Mouse (Mus musculus) heart, embryonic 16.5 days (tissue): ENCODE data around the gene Ccdc114. TPM values are rescaled to one million over a fixed set of nuclear protein-coding genes. Genes with fewer than 3 reads are reported as not detected.
"Not testable (repeated sequence)": the region's sequence is repeated elsewhere in the genome, so short reads cannot be mapped to it uniquely, and the experiment has no call there.

Experiments
- ATAC-seq: fragments of 200-750 bp; cut with Nextera tagmentation; replicated peaks from 2 replicates; pipeline ENCODE4 v1.8.0; 2017; ENCODE audit warnings: moderate number of reproducible peaks; ENCODE audit not compliant: insufficient read depth, low FRiP score; ENCODE audit errors: extremely low read depth
- H3K27ac ChIP-seq: fragments of 300-500 bp; sonication (generic); 2 replicates; pipeline ENCODE4 v1.5.1; 2014; ENCODE audit warnings: mild to moderate bottlenecking, low read length, control low read depth, moderate library complexity
- H3K27me3 ChIP-seq: fragments of 300-500 bp; sonication (generic); 2 replicates; pipeline ENCODE4 v1.6.1; 2014; ENCODE audit warnings: low read length, mixed read lengths; ENCODE audit not compliant: control insufficient read depth, insufficient read depth
- H3K36me3 ChIP-seq: fragments of 300-500 bp; sonication (generic); 2 replicates; pipeline ENCODE4 v1.6.1; 2014; ENCODE audit not compliant: control insufficient read depth, insufficient read depth
- H3K4me1 ChIP-seq: fragments of 300-500 bp; sonication (generic); 2 replicates; pipeline ENCODE4 v1.6.1; 2014; ENCODE audit warnings: low read length, mixed read lengths; ENCODE audit not compliant: control insufficient read depth, insufficient read depth
- H3K4me2 ChIP-seq: fragments of 300-500 bp; sonication (generic); 2 replicates; pipeline ENCODE4 v1.6.1; 2014; ENCODE audit warnings: low read depth, mild to moderate bottlenecking, control low read depth, low read length
- H3K4me3 ChIP-seq: fragments of 300-500 bp; sonication (generic); 2 replicates; pipeline ENCODE4 v1.5.1; 2014; ENCODE audit warnings: mild to moderate bottlenecking, control low read depth, low read length
- H3K9ac ChIP-seq: fragments of 300-500 bp; sonication (generic); 2 replicates; pipeline ENCODE4 v1.6.1; 2014; ENCODE audit warnings: low read length, control low read depth
- H3K9me3 ChIP-seq: fragments of 300-500 bp; sonication (generic); replicated peaks from 2 replicates; pipeline ENCODE4 v1.6.1; 2016; ENCODE audit warnings: low read length; ENCODE audit not compliant: control insufficient read depth
- WGBS: fragments of 180-500 bp; shearing (Covaris S2); extraction: QIAGEN DNeasy Blood & Tissue Kit; methylation state at CpG from one replicate; pipeline ENCODE4 v1.1.7; 2014; 5-methylcytosine and 5-hydroxymethylcytosine counted together
- polyA plus RNA-seq: library from polyadenylated mRNA; unstranded; fragments of >200 nt; fragmentation: Nextera tagmentation; extraction: Ambion mirVana; gene quantifications from 2 replicates; pipeline ENCODE4 v1.2.1, GENCODE M21; 2015

The Ccdc114 gene
- polyA plus RNA-seq, 1 experiment from 2014 or later, result 3.8 TPM

DNA sequence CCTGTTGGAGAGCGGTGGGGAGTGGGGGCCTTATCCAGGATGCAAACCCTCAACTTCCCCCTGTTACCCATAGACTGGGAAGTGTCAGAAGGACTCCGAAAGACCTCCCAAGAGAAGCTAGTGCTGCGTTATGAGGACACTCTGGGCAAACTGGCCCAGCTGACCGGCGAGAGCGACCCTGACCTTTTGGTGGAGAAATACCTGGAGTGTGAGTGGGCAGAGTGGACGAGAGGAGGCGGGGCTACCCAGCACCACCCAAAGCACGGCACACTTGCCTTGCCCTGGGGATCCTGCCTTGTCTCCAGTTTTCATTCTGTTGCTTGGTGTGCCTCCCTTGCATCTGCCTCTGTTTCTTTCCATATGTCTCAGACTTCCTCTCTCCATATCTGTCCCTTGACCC is 18.1 kb downstream of the Ccdc114 start:
- H3K4me2 ChIP-seq, result no peak overlapping the region
- WGBS, result 74% methylated on average over 9 of the region's 9 CpGs
- no peaks in the 10 kb centered on the region for H3K27me3 ChIP-seq
- H3K36me3 ChIP-seq, result no peaks in the 10 kb centered on the region
- no peak overlapping the region for H3K4me3 ChIP-seq
- ATAC-seq, result no peak
- H3K4me1 ChIP-seq, result no peaks in the 10 kb centered on the region
- no peak overlapping the region for H3K27ac ChIP-seq
- H3K9me3 ChIP-seq, result no peaks in the 10 kb centered on the region
- no peak overlapping the region for H3K9ac ChIP-seq

DNA sequence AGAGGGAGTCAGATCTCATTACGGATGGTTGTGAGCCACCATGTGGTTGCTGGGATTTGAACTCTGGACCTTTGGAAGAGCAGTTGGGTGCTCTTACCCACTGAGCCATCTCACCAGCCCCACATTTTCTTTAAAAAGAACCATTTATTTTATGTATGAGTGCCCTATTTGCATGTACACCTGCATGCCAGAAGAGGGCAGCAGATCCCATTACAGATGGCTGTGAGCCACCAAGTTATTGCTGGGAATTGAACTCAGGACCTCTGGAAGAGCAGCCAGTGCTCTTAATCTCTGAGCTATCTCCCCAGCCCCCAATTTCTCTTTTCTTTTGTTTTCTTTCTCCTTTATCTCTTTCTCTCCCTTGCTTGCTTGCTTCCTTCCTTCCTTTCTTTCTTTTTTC is 19.4 kb downstream of the Ccdc114 start:
- not testable (repeated sequence) for H3K9me3 ChIP-seq, H3K36me3 ChIP-seq, H3K4me1 ChIP-seq, H3K9ac ChIP-seq, H3K27ac ChIP-seq, H3K4me2 ChIP-seq, ATAC-seq, H3K27me3 ChIP-seq, H3K4me3 ChIP-seq
- 86% methylated on average over 1 of the region's 1 CpGs for WGBS

DNA sequence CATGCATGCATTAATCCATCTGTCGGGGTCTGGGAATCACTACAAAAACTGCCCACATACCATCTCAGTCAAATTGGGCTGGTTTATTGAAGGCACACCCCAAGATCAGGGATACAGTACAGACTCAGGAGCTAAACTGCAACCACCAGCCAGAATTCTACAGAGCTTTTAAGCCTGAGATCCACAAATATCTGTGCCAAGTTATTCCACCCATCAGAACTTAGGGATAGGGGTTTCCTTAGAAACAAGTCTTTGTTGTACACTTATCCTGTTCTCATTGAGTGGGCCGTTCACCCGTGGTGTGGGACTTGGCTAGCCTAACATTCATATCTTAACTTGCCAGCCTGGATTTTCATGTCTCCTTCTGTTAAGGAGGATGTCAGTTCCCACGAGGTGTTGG is 25.2 kb downstream of the Ccdc114 start:
- Histone ChIP-seq H3K4me1 (no peaks in the 10 kb centered on the region), H3K36me3 (no peaks in the 10 kb centered on the region), H3K27me3 (no peaks in the 10 kb centered on the region), H3K4me2 (no peak overlapping the region), H3K4me3 (no peak overlapping the region), H3K9ac (no peak overlapping the region), H3K9me3 (no peaks in the 10 kb centered on the region), H3K27ac (no peak overlapping the region)
- WGBS, result 69% methylated on average over 4 of the region's 4 CpGs
- no peak for ATAC-seq

DNA sequence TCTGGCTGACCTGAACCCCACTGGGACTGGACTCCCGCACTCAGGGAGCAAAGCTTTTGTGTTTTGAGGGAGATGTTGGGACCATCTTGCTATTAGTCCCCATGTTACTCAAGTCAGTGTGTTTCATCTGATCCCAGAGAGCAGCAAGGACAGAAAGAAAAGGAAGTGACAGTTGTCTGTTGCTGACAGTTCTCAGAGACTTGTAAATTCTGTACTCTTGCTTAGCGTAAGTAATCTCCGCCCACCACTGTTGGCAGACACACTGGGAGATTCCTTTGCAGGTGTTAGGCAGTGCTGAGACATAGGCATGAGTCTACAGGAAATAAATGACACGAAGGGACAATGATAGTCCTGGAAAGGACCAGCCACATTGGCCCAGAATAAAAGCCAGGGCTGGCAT is 32.7 kb downstream of the Ccdc114 start:
- ATAC-seq, result no peak
- Histone ChIP-seq H3K27me3 (no peaks in the 10 kb centered on the region), H3K27ac (no peak overlapping the region), H3K36me3 (no peaks in the 10 kb centered on the region), H3K9ac (no peak overlapping the region), H3K9me3 (no peaks in the 10 kb centered on the region), H3K4me1 (no peaks in the 10 kb centered on the region), H3K4me2 (no peak overlapping the region), H3K4me3 (no peak overlapping the region)
- 52% methylated on average over 4 of the region's 4 CpGs for WGBS

DNA sequence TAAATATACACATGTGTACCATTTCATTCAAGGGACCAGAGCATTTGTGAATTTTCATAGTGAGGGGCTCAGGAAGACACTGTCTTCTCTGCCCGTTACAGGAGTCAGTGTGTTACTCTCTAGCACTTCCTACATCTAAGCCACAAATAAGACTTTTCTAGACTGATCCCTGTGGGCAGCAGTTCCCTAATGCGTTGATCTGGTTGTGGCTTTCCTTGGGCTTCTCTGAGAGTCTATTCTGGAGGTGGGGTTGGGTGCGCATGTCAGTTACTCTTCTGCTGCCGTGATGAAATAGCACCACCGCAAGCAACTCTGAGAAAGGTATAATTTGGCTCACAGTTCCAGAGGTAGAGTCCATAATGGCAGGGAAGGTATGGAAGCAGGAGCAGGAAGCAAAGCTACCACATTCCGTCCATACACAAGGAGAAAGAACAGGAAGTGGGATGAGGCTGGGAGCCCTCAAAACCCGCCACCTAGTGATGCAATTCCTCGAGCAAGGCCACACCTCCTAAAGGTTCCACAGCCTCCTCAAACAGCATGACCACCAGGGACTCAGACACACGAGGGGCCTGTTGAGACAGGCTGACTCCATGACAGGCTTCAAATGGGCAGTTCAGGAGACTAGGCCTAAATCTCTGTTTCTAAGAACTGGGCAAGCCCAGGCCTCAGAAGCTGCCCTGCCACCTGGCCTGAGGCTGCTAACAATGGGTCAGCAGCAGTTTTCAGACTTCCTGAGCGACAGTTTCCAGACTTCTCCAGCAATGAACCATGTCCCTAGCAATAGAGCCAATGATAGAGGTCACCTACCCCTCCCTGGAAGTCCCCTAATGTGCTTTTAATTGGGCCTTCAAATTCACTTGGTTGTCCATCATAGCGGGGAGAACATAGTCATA is 48.2 kb downstream of the Ccdc114 start:
- Histone ChIP-seq H3K27me3 (no peaks in the 10 kb centered on the region), H3K36me3 (no peaks in the 10 kb centered on the region), H3K9me3 (no peaks in the 10 kb centered on the region), H3K4me1 (no peaks in the 10 kb centered on the region), H3K9ac (no peak overlapping the region), H3K4me3 (no peak overlapping the region), H3K27ac (no peak overlapping the region), H3K4me2 (no peak overlapping the region)
- WGBS, result 74% methylated on average over 11 of the region's 11 CpGs
- ATAC-seq, result no peak

DNA sequence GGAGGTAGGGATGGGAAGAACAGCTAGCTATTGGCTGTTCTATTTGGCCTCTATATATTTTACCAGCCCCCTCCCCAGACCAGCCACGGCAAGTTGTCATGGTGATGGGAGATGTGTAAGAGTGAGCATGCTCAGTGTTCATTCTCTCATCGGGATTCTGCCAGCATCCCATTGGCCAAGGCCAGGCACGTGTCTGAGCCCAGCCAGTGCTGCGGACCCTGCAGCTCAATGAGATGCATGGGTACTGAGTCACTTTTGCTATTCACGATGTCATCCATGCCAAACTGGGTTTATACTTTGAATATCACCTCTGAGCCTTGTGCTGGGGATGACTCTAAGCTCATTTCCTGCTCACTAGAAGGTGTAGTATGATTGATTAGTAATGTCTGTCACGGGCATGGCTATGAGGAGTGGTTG is 49.4 kb downstream of the Ccdc114 start:
- Histone ChIP-seq H3K9me3 (no peaks in the 10 kb centered on the region), H3K4me2 (no peak overlapping the region)

DNA sequence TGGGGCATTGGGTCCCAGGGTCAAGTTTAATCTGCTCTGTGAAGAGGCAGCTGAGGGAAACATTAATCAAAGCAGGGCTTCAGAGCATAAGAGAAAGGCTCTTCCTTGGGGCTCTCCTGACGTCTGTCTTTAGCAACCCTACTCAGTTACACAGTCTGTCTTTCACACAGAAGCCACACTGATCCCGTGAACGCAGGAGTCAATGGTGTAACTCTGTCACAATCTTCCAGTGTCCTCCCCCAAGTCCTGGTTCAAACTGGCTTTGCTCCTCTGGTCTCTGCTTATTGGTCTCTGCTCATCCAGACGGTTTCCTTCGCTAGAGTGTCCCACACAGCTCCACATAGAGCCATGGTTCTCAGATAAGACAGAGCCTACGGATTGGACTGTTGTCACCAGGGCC is 50.2 kb downstream of the Ccdc114 start:
- Histone ChIP-seq H3K9ac (no peak overlapping the region), H3K27me3 (no peaks in the 10 kb centered on the region)
- ATAC-seq, result no peak

More for the DNA sequence above, 49.4 kb downstream of the Ccdc114 start:
- Histone ChIP-seq H3K4me1 (no peaks in the 10 kb centered on the region), H3K9ac (no peak overlapping the region), H3K36me3 (no peaks in the 10 kb centered on the region), H3K27me3 (no peaks in the 10 kb centered on the region), H3K27ac (no peak overlapping the region), H3K4me3 (no peak overlapping the region)
- ATAC-seq, result no peak
- 73% methylated on average over 6 of the region's 6 CpGs for WGBS

DNA sequence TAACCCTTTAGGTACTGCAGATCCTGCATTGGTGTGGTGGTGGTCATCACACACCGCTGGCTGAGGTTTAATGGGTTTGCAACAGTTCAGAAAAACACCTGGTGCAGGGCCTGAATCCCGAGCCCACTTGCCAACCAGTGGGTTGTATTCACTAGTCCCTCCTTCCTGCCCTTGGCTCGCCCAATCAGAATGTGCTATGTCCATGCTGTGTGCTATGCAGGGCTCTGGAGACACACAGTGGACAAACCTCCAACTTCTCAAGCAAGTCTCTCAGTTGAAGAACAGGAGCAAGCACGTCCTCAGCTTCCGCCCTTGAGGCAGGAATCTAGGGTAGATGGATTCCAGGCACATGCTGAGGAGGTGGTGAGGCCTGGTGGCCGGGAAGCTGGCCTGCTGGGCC is 50.6 kb downstream of the Ccdc114 start:
- H3K27me3 ChIP-seq, result no peaks in the 10 kb centered on the region
- H3K9ac ChIP-seq, result no peak overlapping the region
- H3K4me3 ChIP-seq, result no peak overlapping the region
- no peaks in the 10 kb centered on the region for H3K9me3 ChIP-seq
- whole genome bisulfite sequencing, result 64% methylated on average over 6 of the region's 6 CpGs
- no peak overlapping the region for H3K27ac ChIP-seq
- no peak overlapping the region for H3K4me2 ChIP-seq
- H3K4me1 ChIP-seq, result no peaks in the 10 kb centered on the region
- no peaks in the 10 kb centered on the region for H3K36me3 ChIP-seq
- no peak for ATAC-seq

More for the DNA sequence above, 50.2 kb downstream of the Ccdc114 start:
- no peak overlapping the region for H3K27ac ChIP-seq
- H3K4me3 ChIP-seq, result no peak overlapping the region
- no peaks in the 10 kb centered on the region for H3K9me3 ChIP-seq
- H3K4me2 ChIP-seq, result no peak overlapping the region
- H3K36me3 ChIP-seq, result no peaks in the 10 kb centered on the region
- H3K4me1 ChIP-seq, result no peaks in the 10 kb centered on the region
- 24% methylated on average over 6 of the region's 6 CpGs for WGBS

DNA sequence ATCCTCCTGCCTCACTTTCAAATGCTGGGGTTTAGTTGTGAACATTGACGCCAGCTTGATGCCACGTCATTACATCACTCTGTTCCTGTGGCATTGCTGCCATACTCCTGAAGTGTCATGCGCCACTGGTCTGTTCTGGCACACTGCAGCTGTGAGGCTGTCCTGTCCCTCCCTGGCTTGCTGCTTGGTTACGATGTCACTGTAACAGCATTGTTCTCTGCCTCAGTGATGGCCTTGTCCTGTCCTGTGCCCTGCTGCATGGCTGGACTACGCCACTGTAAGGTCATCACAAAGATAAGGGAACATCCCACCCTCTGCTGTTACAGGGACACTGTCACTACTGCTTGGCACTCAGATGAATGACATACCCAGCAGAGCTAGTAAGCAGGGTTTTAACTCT is 57.7 kb downstream of the Ccdc114 start:
- Histone ChIP-seq H3K9ac (no peak overlapping the region), H3K4me3 (no peak overlapping the region), H3K4me1 (no peaks in the 10 kb centered on the region), H3K36me3 (no peaks in the 10 kb centered on the region), H3K9me3 (no peaks in the 10 kb centered on the region), H3K4me2 (no peak overlapping the region), H3K27ac (no peak overlapping the region), H3K27me3 (0 out of 2 replicates have a peak, but pooled peaks cover 2% of the 10 kb centered on the region)
- ATAC-seq, result no peak
- WGBS, result 63% methylated on average over 5 of the region's 5 CpGs
